Mouse (Mus musculus): ENCODE data around the gene Tmem218. TPM values are rescaled to one million over a fixed set of nuclear protein-coding genes. Genes with fewer than 3 reads are reported as not detected.

Tmem218 gene
- polyA plus RNA-seq, 1 experiment, result 3.9 TPM

GRCm38 (mm10) chr9:37177107-37177506 lies 30.9 kb upstream of the Tmem218 start:
- no peaks in the 10 kb centered on the region for H3K36me3 ChIP-seq (ENCODE audit: control insufficient read depth, insufficient read depth)
- no peak for TF ChIP-seq E2F4 (IDR thresholded peaks at IDR 0.05; ENCODE audit: insufficient read depth)
- TF ChIP-seq MYOD1 (IDR thresholded peaks at IDR 0.05; ENCODE audit: control insufficient read depth in 1 of 3, insufficient read length in 2 of 3, low read depth in 2 of 3), result no peak
- no peak for TF ChIP-seq MAX (IDR thresholded peaks at IDR 0.05; ENCODE audit: low read depth)
- no peak for TF ChIP-seq TCF12 (IDR thresholded peaks at IDR 0.05; ENCODE audit: insufficient read depth, poor library complexity, severe bottlenecking)
- no peak for TF ChIP-seq SRF (IDR thresholded peaks at IDR 0.05; ENCODE audit: control insufficient read depth, insufficient read length, low read depth)
- TF ChIP-seq TCF3 (IDR thresholded peaks at IDR 0.05; ENCODE audit: insufficient read length, low read depth), result no peak
- TF ChIP-seq MYOG (IDR thresholded peaks at IDR 0.05; ENCODE audit: control insufficient read depth in 1 of 3, insufficient read depth in 1 of 3, insufficient read length in 2 of 3, low read depth in 2 of 3), result no peak
- no peak for TF ChIP-seq CEBPB (IDR thresholded peaks at IDR 0.05; ENCODE audit: insufficient read depth, poor library complexity, severe bottlenecking)
- TF ChIP-seq REST (IDR thresholded peaks at IDR 0.05; ENCODE audit: insufficient read depth, insufficient read length), result no peak
- TF ChIP-seq POLR2A (IDR thresholded peaks at IDR 0.05; ENCODE audit: insufficient read length, low read depth), result no peak
- TF ChIP-seq USF1 (IDR thresholded peaks at IDR 0.05; ENCODE audit: low read depth), result no peak
- TF ChIP-seq POLR2AphosphoS2 (IDR thresholded peaks at IDR 0.05; ENCODE audit: insufficient read length, low read depth), result no peak
- no peak overlapping the region for H3K4me3 ChIP-seq
- H3K27me3 ChIP-seq (ENCODE audit: control insufficient read depth, insufficient read depth, insufficient read length), result peaks cover 30% of the 10 kb centered on the region
- H3K79me2 ChIP-seq (ENCODE audit: control insufficient read depth, insufficient read depth), result no peaks in the 10 kb centered on the region
- H3K4me2 ChIP-seq (ENCODE audit: low read depth), result no peak overlapping the region
- no peak overlapping the region for H3ac ChIP-seq (ENCODE audit: control insufficient read depth, insufficient read length)

GRCm38 (mm10) chr9:37177551-37177950 lies 30.5 kb upstream of the Tmem218 start:
- H3ac ChIP-seq (ENCODE audit: control insufficient read depth, insufficient read length), result no peak overlapping the region
- no peaks in the 10 kb centered on the region for H3K79me2 ChIP-seq (ENCODE audit: control insufficient read depth, insufficient read depth)
- H3K4me2 ChIP-seq (ENCODE audit: low read depth), result no peak overlapping the region
- H3K4me3 ChIP-seq, result no peak overlapping the region
- no peaks in the 10 kb centered on the region for H3K36me3 ChIP-seq (ENCODE audit: control insufficient read depth, insufficient read depth)
- H3K27me3 ChIP-seq (ENCODE audit: control insufficient read depth, insufficient read depth, insufficient read length), result peaks cover 30% of the 10 kb centered on the region
- TF ChIP-seq POLR2A (IDR thresholded peaks at IDR 0.05; ENCODE audit: insufficient read length, low read depth) (no peak), TCF3 (IDR thresholded peaks at IDR 0.05; ENCODE audit: insufficient read length, low read depth) (no peak), USF1 (IDR thresholded peaks at IDR 0.05; ENCODE audit: low read depth) (no peak), MYOD1 (IDR thresholded peaks at IDR 0.05; ENCODE audit: control insufficient read depth in 1 of 3, insufficient read length in 2 of 3, low read depth in 2 of 3) (no peak), REST (IDR thresholded peaks at IDR 0.05; ENCODE audit: insufficient read depth, insufficient read length) (no peak), POLR2AphosphoS2 (IDR thresholded peaks at IDR 0.05; ENCODE audit: insufficient read length, low read depth) (no peak), SRF (IDR thresholded peaks at IDR 0.05; ENCODE audit: control insufficient read depth, insufficient read length, low read depth) (no peak), E2F4 (IDR thresholded peaks at IDR 0.05; ENCODE audit: insufficient read depth) (no peak), MAX (IDR thresholded peaks at IDR 0.05; ENCODE audit: low read depth) (no peak), TCF12 (IDR thresholded peaks at IDR 0.05; ENCODE audit: insufficient read depth, poor library complexity, severe bottlenecking) (no peak), MYOG (IDR thresholded peaks at IDR 0.05; ENCODE audit: control insufficient read depth in 1 of 3, insufficient read depth in 1 of 3, insufficient read length in 2 of 3, low read depth in 2 of 3) (no peak), CEBPB (IDR thresholded peaks at IDR 0.05; ENCODE audit: insufficient read depth, poor library complexity, severe bottlenecking) (no peak)

- Histone ChIP-seq H3K4me2 (ENCODE audit: low read depth) (no peak overlapping the region), H3K79me2 (ENCODE audit: control insufficient read depth, insufficient read depth) (no peaks in the 10 kb centered on the region), H3K27me3 (ENCODE audit: control insufficient read depth, insufficient read depth, insufficient read length) (peaks cover 29% of the 10 kb centered on the region), H3ac (ENCODE audit: control insufficient read depth, insufficient read length) (no peak overlapping the region), H3K4me3 (no peak overlapping the region), H3K36me3 (ENCODE audit: control insufficient read depth, insufficient read depth) (no peaks in the 10 kb centered on the region)
- TF ChIP-seq MYOD1 (IDR thresholded peaks at IDR 0.05; ENCODE audit: control insufficient read depth in 1 of 3, insufficient read length in 2 of 3, low read depth in 2 of 3), result no peak
- no peak for TF ChIP-seq USF1 (IDR thresholded peaks at IDR 0.05; ENCODE audit: low read depth)
- no peak for TF ChIP-seq TCF3 (IDR thresholded peaks at IDR 0.05; ENCODE audit: insufficient read length, low read depth)
- TF ChIP-seq POLR2AphosphoS2 (IDR thresholded peaks at IDR 0.05; ENCODE audit: insufficient read length, low read depth), result no peak
- TF ChIP-seq TCF12 (IDR thresholded peaks at IDR 0.05; ENCODE audit: insufficient read depth, poor library complexity, severe bottlenecking), result no peak
- TF ChIP-seq CEBPB (IDR thresholded peaks at IDR 0.05; ENCODE audit: insufficient read depth, poor library complexity, severe bottlenecking), result no peak
- no peak for TF ChIP-seq REST (IDR thresholded peaks at IDR 0.05; ENCODE audit: insufficient read depth, insufficient read length)
These were observed 29.1 kb upstream of the Tmem218 start for GRCm38 (mm10) chr9:37178911-37179310.

GRCm38 (mm10) chr9:37179596-37179995 lies 28.4 kb upstream of the Tmem218 start:
- Histone ChIP-seq H3K27me3 (ENCODE audit: control insufficient read depth, insufficient read depth, insufficient read length) (peaks cover 22% of the 10 kb centered on the region), H3K79me2 (ENCODE audit: control insufficient read depth, insufficient read depth) (no peaks in the 10 kb centered on the region), H3K36me3 (ENCODE audit: control insufficient read depth, insufficient read depth) (no peaks in the 10 kb centered on the region), H3K4me3 (no peak overlapping the region), H3K4me2 (ENCODE audit: low read depth) (no peak overlapping the region), H3ac (ENCODE audit: control insufficient read depth, insufficient read length) (no peak overlapping the region)
- no peak for TF ChIP-seq MYOD1 (IDR thresholded peaks at IDR 0.05; ENCODE audit: control insufficient read depth in 1 of 3, insufficient read length in 2 of 3, low read depth in 2 of 3)
- no peak for TF ChIP-seq MAX (IDR thresholded peaks at IDR 0.05; ENCODE audit: low read depth)
- no peak for TF ChIP-seq POLR2A (IDR thresholded peaks at IDR 0.05; ENCODE audit: insufficient read length, low read depth)
- no peak for TF ChIP-seq MYOG (IDR thresholded peaks at IDR 0.05; ENCODE audit: control insufficient read depth in 1 of 3, insufficient read depth in 1 of 3, insufficient read length in 2 of 3, low read depth in 2 of 3)
- TF ChIP-seq REST (IDR thresholded peaks at IDR 0.05; ENCODE audit: insufficient read depth, insufficient read length), result no peak
- no peak for TF ChIP-seq SRF (IDR thresholded peaks at IDR 0.05; ENCODE audit: control insufficient read depth, insufficient read length, low read depth)
- no peak for TF ChIP-seq TCF3 (IDR thresholded peaks at IDR 0.05; ENCODE audit: insufficient read length, low read depth)

GRCm38 (mm10) chr9:37181596-37181995 lies 26.4 kb upstream of the Tmem218 start:
- Histone ChIP-seq H3K4me3 (no peak overlapping the region), H3K27me3 (ENCODE audit: control insufficient read depth, insufficient read depth, insufficient read length) (peaks cover 22% of the 10 kb centered on the region), H3K36me3 (ENCODE audit: control insufficient read depth, insufficient read depth) (no peaks in the 10 kb centered on the region), H3K79me2 (ENCODE audit: control insufficient read depth, insufficient read depth) (no peaks in the 10 kb centered on the region), H3K4me2 (ENCODE audit: low read depth) (no peak overlapping the region), H3ac (ENCODE audit: control insufficient read depth, insufficient read length) (no peak overlapping the region)
- TF ChIP-seq TCF12 (IDR thresholded peaks at IDR 0.05; ENCODE audit: insufficient read depth, poor library complexity, severe bottlenecking) (no peak), CEBPB (IDR thresholded peaks at IDR 0.05; ENCODE audit: insufficient read depth, poor library complexity, severe bottlenecking) (no peak), USF1 (IDR thresholded peaks at IDR 0.05; ENCODE audit: low read depth) (no peak), POLR2A (IDR thresholded peaks at IDR 0.05; ENCODE audit: insufficient read length, low read depth) (no peak), MYOG (IDR thresholded peaks at IDR 0.05; ENCODE audit: control insufficient read depth in 1 of 3, insufficient read depth in 1 of 3, insufficient read length in 2 of 3, low read depth in 2 of 3) (no peak), SRF (IDR thresholded peaks at IDR 0.05; ENCODE audit: control insufficient read depth, insufficient read length, low read depth) (no peak), POLR2AphosphoS2 (IDR thresholded peaks at IDR 0.05; ENCODE audit: insufficient read length, low read depth) (no peak), REST (IDR thresholded peaks at IDR 0.05; ENCODE audit: insufficient read depth, insufficient read length) (no peak)
